Mouse (Mus musculus) embryonic facial prominence, embryonic 11.5 days (tissue): ENCODE data around the gene Gm49711. TPM values are rescaled to one million over a fixed set of nuclear protein-coding genes. Genes with fewer than 3 reads are reported as not detected.

ENCODE experiments used
- ATAC-seq: fragments of 200-750 bp; cut with Nextera tagmentation; replicated peaks from 2 replicates; pipeline ENCODE4 v1.8.0; 2017; ENCODE audit warnings: low read depth; ENCODE audit not compliant: insufficient number of reproducible peaks, low FRiP score, low TSS enrichment
- DNase-seq: peaks from one replicate; pipeline ENCODE4 v3.0.0-alpha.2; 2015; ENCODE audit warnings: low spot score
- H3K27ac ChIP-seq: fragments of 300-500 bp; sonication (generic); replicated peaks from 2 replicates; pipeline ENCODE4 v1.5.1; 2014; ENCODE audit warnings: mild to moderate bottlenecking, low read depth, low read length, control low read depth
- H3K27me3 ChIP-seq: fragments of 300-500 bp; sonication (generic); 2 replicates; pipeline ENCODE4 v1.6.1; 2014; ENCODE audit warnings: mild to moderate bottlenecking, low read length, moderate library complexity, mixed read lengths; ENCODE audit not compliant: control insufficient read depth, insufficient read depth
- H3K36me3 ChIP-seq: fragments of 300-500 bp; sonication (generic); replicated peaks from 2 replicates; pipeline ENCODE4 v1.6.1; 2014; ENCODE audit warnings: low read depth, mild to moderate bottlenecking, low read length, moderate library complexity, mixed read lengths; ENCODE audit not compliant: control insufficient read depth, insufficient read depth
- H3K4me1 ChIP-seq: fragments of 300-500 bp; sonication (generic); 2 replicates; pipeline ENCODE4 v1.6.1; 2014; ENCODE audit warnings: low read length, mixed read lengths; ENCODE audit not compliant: control insufficient read depth, insufficient read depth
- H3K4me2 ChIP-seq: fragments of 300-500 bp; sonication (generic); 2 replicates; pipeline ENCODE4 v1.6.1; 2014; ENCODE audit warnings: low read depth, mild to moderate bottlenecking, control low read depth, low read length, moderate library complexity
- H3K4me3 ChIP-seq: fragments of 300-500 bp; sonication (generic); 2 replicates; pipeline ENCODE4 v1.5.1; 2014; ENCODE audit warnings: low read depth, low read length, control low read depth
- H3K9ac ChIP-seq: fragments of 300-500 bp; sonication (generic); replicated peaks from 2 replicates; pipeline ENCODE4 v1.6.1; 2014; ENCODE audit warnings: mild to moderate bottlenecking, control low read depth, low read length
- H3K9me3 ChIP-seq: fragments of 300-500 bp; sonication (generic); replicated peaks from 2 replicates; pipeline ENCODE4 v1.6.1; 2016; ENCODE audit warnings: mild to moderate bottlenecking, low read length, inconsistent platforms, mixed read lengths; ENCODE audit not compliant: control insufficient read depth
- WGBS: fragments of 180-500 bp; shearing (Covaris S2); extraction: QIAGEN DNeasy Blood & Tissue Kit; methylation state at CpG from one replicate; pipeline ENCODE4 v1.1.7; 2014; 5-methylcytosine and 5-hydroxymethylcytosine counted together
- polyA plus RNA-seq: library from polyadenylated mRNA; unstranded; fragments of >200 nt; fragmentation: Nextera tagmentation; extraction: Ambion mirVana; gene quantifications from 2 replicates; pipeline ENCODE4 v1.2.1, GENCODE M21; 2014

Gm49711 gene
- polyA plus RNA-seq, 1 experiment from 2014 or later = 0.45 TPM

GRCm38 (mm10) chr16:92134148-92134764, 76.1 kb downstream of the Gm49711 start:
- no peaks in the 10 kb centered on the region for H3K9me3 ChIP-seq
- H3K27me3 ChIP-seq = no peaks in the 10 kb centered on the region
- ATAC-seq (no peak), DNase-seq (no peak)
- no peak overlapping the region for H3K4me2 ChIP-seq
- H3K9ac ChIP-seq = no peak overlapping the region
- no peaks in the 10 kb centered on the region for H3K4me1 ChIP-seq
- 80% methylated on average over 11 of the region's 11 CpGs for WGBS
- H3K36me3 ChIP-seq = no peaks in the 10 kb centered on the region
- no peak overlapping the region for H3K27ac ChIP-seq
- no peak overlapping the region for H3K4me3 ChIP-seq

GRCm38 (mm10) chr16:92136275-92136674, 78.2 kb downstream of the Gm49711 start:
- no peaks in the 10 kb centered on the region for H3K27me3 ChIP-seq
- H3K9ac ChIP-seq = no peak overlapping the region
- DNase-seq (no peak), ATAC-seq (no peak)
- no peak overlapping the region for H3K4me3 ChIP-seq
- no peaks in the 10 kb centered on the region for H3K36me3 ChIP-seq
- 94% methylated on average over 15 of the region's 15 CpGs for WGBS
- H3K9me3 ChIP-seq = no peaks in the 10 kb centered on the region
- no peak overlapping the region for H3K27ac ChIP-seq
- no peaks in the 10 kb centered on the region for H3K4me1 ChIP-seq
- no peak overlapping the region for H3K4me2 ChIP-seq

- H3K27ac ChIP-seq = peak overlapping the region; percentile 4; the same call in 1 of the 2 replicates
- DNase-seq (peak; percentile 43), ATAC-seq (no peak; the same call in 1 of the 2 replicates)
- no peak overlapping the region for H3K4me3 ChIP-seq
- no peaks in the 10 kb centered on the region for H3K4me1 ChIP-seq
- no peak overlapping the region for H3K9ac ChIP-seq
- WGBS = 39% methylated on average over 15 of the region's 15 CpGs
- H3K36me3 ChIP-seq = no peaks in the 10 kb centered on the region
- H3K9me3 ChIP-seq = no peaks in the 10 kb centered on the region
- H3K4me2 ChIP-seq = no peak overlapping the region
- no peaks in the 10 kb centered on the region for H3K27me3 ChIP-seq
Measured at GRCm38 (mm10) chr16:92139386-92140261, 81.5 kb downstream of the Gm49711 start.

- no peak overlapping the region for H3K4me3 ChIP-seq
- 54% methylated on average over 9 of the region's 9 CpGs for WGBS
- no peak overlapping the region for H3K27ac ChIP-seq
- no peak overlapping the region for H3K9ac ChIP-seq
- ATAC-seq = no peak
- H3K4me1 ChIP-seq = no peaks in the 10 kb centered on the region
- DNase-seq = no peak
- no peaks in the 10 kb centered on the region for H3K27me3 ChIP-seq
- no peaks in the 10 kb centered on the region for H3K36me3 ChIP-seq
- no peak overlapping the region for H3K4me2 ChIP-seq
- H3K9me3 ChIP-seq = no peaks in the 10 kb centered on the region
Measured at GRCm38 (mm10) chr16:92140328-92140727, 82.2 kb downstream of the Gm49711 start.

GRCm38 (mm10) chr16:92141021-92141420, 82.9 kb downstream of the Gm49711 start:
- Histone ChIP-seq H3K27me3 (no peaks in the 10 kb centered on the region), H3K4me2 (no peak overlapping the region), H3K4me3 (no peak overlapping the region), H3K9me3 (no peaks in the 10 kb centered on the region), H3K27ac (no peak overlapping the region), H3K9ac (no peak overlapping the region), H3K36me3 (no peaks in the 10 kb centered on the region), H3K4me1 (no peaks in the 10 kb centered on the region)
- WGBS = 93% methylated on average over 12 of the region's 12 CpGs
- DNase-seq (no peak), ATAC-seq (no peak)

GRCm38 (mm10) chr16:92142426-92143012, 84.4 kb downstream of the Gm49711 start:
- 67% methylated on average over 9 of the region's 9 CpGs for WGBS
- Histone ChIP-seq H3K27me3 (no peaks in the 10 kb centered on the region), H3K4me2 (no peak overlapping the region), H3K9ac (no peak overlapping the region), H3K27ac (no peak overlapping the region), H3K36me3 (no peaks in the 10 kb centered on the region), H3K9me3 (no peaks in the 10 kb centered on the region), H3K4me3 (no peak overlapping the region), H3K4me1 (no peaks in the 10 kb centered on the region)
- ATAC-seq (no peak), DNase-seq (no peak)

GRCm38 (mm10) chr16:92147631-92148366, 89.7 kb downstream of the Gm49711 start:
- H3K27me3 ChIP-seq = no peaks in the 10 kb centered on the region
- no peak overlapping the region for H3K4me2 ChIP-seq
- no peaks in the 10 kb centered on the region for H3K4me1 ChIP-seq
- no peaks in the 10 kb centered on the region for H3K36me3 ChIP-seq
- H3K9me3 ChIP-seq = no peaks in the 10 kb centered on the region
- no peak overlapping the region for H3K4me3 ChIP-seq
- no peak overlapping the region for H3K9ac ChIP-seq
- DNase-seq (peak; percentile 27), ATAC-seq (no peak)
- no peak overlapping the region for H3K27ac ChIP-seq
- 88% methylated on average over 12 of the region's 12 CpGs for WGBS
